Mouse (Mus musculus) stomach, embryonic 16.5 days (tissue): ENCODE measurements around the gene Stap2. TPM values are rescaled to one million over a fixed set of nuclear protein-coding genes. Genes with fewer than 3 reads are reported as not detected.

Experiments
- ATAC-seq: fragments of 200-750 bp; cut with Nextera tagmentation; 2 replicates; pipeline ENCODE4 v1.8.0; 2017; ENCODE audit warnings: moderate number of reproducible peaks, moderate TSS enrichment; ENCODE audit not compliant: insufficient read depth, low FRiP score
- H3K27ac ChIP-seq: fragments of 300-500 bp; sonication (generic); 2 replicates; pipeline ENCODE4 v1.5.1; 2014; ENCODE audit warnings: low read length
- H3K27me3 ChIP-seq: fragments of 300-500 bp; sonication (generic); 2 replicates; pipeline ENCODE4 v1.6.1; 2014; ENCODE audit warnings: low read length, control low read depth, mixed read lengths; ENCODE audit not compliant: control insufficient read depth, insufficient read depth
- H3K36me3 ChIP-seq: fragments of 300-500 bp; sonication (generic); 2 replicates; pipeline ENCODE4 v1.6.1; 2014; ENCODE audit warnings: low read length; ENCODE audit not compliant: control insufficient read depth, insufficient read depth
- H3K4me1 ChIP-seq: fragments of 300-500 bp; sonication (generic); 2 replicates; pipeline ENCODE4 v1.6.1; 2014; ENCODE audit warnings: low read length, control low read depth, mixed read lengths; ENCODE audit not compliant: control insufficient read depth, insufficient read depth
- H3K4me2 ChIP-seq: fragments of 300-500 bp; sonication (generic); 2 replicates; pipeline ENCODE4 v1.6.1; 2014; ENCODE audit warnings: low read depth, low read length, mixed read lengths
- H3K4me3 ChIP-seq: fragments of 300-500 bp; sonication (generic); replicated peaks from 2 replicates; pipeline ENCODE4 v1.5.1; 2014; ENCODE audit warnings: mild to moderate bottlenecking, low read length
- H3K9ac ChIP-seq: fragments of 300-500 bp; sonication (generic); 2 replicates; pipeline ENCODE4 v1.6.1; 2014; ENCODE audit warnings: low read length
- H3K9me3 ChIP-seq: fragments of 300-500 bp; sonication (generic); replicated peaks from 2 replicates; pipeline ENCODE4 v1.6.1; 2016; ENCODE audit warnings: low read length, control low read depth; ENCODE audit not compliant: control insufficient read depth
- WGBS: fragments of 180-500 bp; shearing (Covaris S2); extraction: QIAGEN DNeasy Blood & Tissue Kit; methylation state at CpG from one replicate; pipeline ENCODE4 v1.1.7; 2014; 5-methylcytosine and 5-hydroxymethylcytosine counted together
- polyA plus RNA-seq: library from polyadenylated mRNA; unstranded; fragments of >200 nt; fragmentation: Nextera tagmentation; extraction: Ambion mirVana; gene quantifications from 2 replicates; pipeline ENCODE4 v1.2.1, GENCODE M21; 2015

Gene Stap2
- polyA plus RNA-seq, 1 experiment from 2014 or later, result 41.2 TPM

- no peak for ATAC-seq
- H3K27ac ChIP-seq, result no peak overlapping the region
- H3K4me2 ChIP-seq, result no peak overlapping the region
- H3K4me3 ChIP-seq, result no peak overlapping the region
- no peaks in the 10 kb centered on the region for H3K27me3 ChIP-seq
- H3K4me1 ChIP-seq, result peaks cover 7% of the 10 kb centered on the region
- WGBS, result 80% methylated on average over 4 of the region's 4 CpGs
- H3K9me3 ChIP-seq, result no peaks in the 10 kb centered on the region
- peaks cover 15% of the 10 kb centered on the region for H3K36me3 ChIP-seq
- no peak overlapping the region for H3K9ac ChIP-seq
Measured at GRCm38 (mm10) chr17:56021161-56021910, 16.0 kb upstream of the Stap2 start.

GRCm38 (mm10) chr17:56020400-56021084 is 15.2 kb upstream of the Stap2 start:
- H3K4me2 ChIP-seq, result no peak overlapping the region
- no peak overlapping the region for H3K9ac ChIP-seq
- peaks cover 23% of the 10 kb centered on the region for H3K36me3 ChIP-seq
- H3K4me3 ChIP-seq, result no peak overlapping the region
- H3K27ac ChIP-seq, result no peak overlapping the region
- no peaks in the 10 kb centered on the region for H3K9me3 ChIP-seq
- H3K4me1 ChIP-seq, result peaks cover 7% of the 10 kb centered on the region
- WGBS, result 88% methylated on average over 6 of the region's 6 CpGs
- no peaks in the 10 kb centered on the region for H3K27me3 ChIP-seq
- no peak for ATAC-seq

GRCm38 (mm10) chr17:56018347-56019131 is 13.2 kb upstream of the Stap2 start:
- peak; percentile 37; the same call in 1 of the 2 replicates for ATAC-seq
- no peak overlapping the region for H3K9ac ChIP-seq
- 72% methylated on average over 20 of the region's 20 CpGs for WGBS
- no peaks in the 10 kb centered on the region for H3K27me3 ChIP-seq
- no peak overlapping the region for H3K4me2 ChIP-seq
- H3K27ac ChIP-seq, result no peak overlapping the region
- H3K36me3 ChIP-seq, result peaks cover 27% of the 10 kb centered on the region
- no peaks in the 10 kb centered on the region for H3K9me3 ChIP-seq
- H3K4me1 ChIP-seq, result peaks cover 4% of the 10 kb centered on the region; the same call in 1 of the 2 replicates
- no peak overlapping the region for H3K4me3 ChIP-seq

- H3K4me2 ChIP-seq, result no peak overlapping the region
- peaks cover 33% of the 10 kb centered on the region for H3K36me3 ChIP-seq
- no peaks in the 10 kb centered on the region for H3K9me3 ChIP-seq
- WGBS, result 91% methylated on average over 7 of the region's 7 CpGs
- H3K27me3 ChIP-seq, result no peaks in the 10 kb centered on the region
- no peak overlapping the region for H3K4me3 ChIP-seq
- no peak overlapping the region for H3K9ac ChIP-seq
- H3K4me1 ChIP-seq, result peaks cover 2% of the 10 kb centered on the region; the same call in 1 of the 2 replicates
- no peak for ATAC-seq
- H3K27ac ChIP-seq, result no peak overlapping the region
Measured at GRCm38 (mm10) chr17:56017848-56018247, 12.5 kb upstream of the Stap2 start.

DNA sequence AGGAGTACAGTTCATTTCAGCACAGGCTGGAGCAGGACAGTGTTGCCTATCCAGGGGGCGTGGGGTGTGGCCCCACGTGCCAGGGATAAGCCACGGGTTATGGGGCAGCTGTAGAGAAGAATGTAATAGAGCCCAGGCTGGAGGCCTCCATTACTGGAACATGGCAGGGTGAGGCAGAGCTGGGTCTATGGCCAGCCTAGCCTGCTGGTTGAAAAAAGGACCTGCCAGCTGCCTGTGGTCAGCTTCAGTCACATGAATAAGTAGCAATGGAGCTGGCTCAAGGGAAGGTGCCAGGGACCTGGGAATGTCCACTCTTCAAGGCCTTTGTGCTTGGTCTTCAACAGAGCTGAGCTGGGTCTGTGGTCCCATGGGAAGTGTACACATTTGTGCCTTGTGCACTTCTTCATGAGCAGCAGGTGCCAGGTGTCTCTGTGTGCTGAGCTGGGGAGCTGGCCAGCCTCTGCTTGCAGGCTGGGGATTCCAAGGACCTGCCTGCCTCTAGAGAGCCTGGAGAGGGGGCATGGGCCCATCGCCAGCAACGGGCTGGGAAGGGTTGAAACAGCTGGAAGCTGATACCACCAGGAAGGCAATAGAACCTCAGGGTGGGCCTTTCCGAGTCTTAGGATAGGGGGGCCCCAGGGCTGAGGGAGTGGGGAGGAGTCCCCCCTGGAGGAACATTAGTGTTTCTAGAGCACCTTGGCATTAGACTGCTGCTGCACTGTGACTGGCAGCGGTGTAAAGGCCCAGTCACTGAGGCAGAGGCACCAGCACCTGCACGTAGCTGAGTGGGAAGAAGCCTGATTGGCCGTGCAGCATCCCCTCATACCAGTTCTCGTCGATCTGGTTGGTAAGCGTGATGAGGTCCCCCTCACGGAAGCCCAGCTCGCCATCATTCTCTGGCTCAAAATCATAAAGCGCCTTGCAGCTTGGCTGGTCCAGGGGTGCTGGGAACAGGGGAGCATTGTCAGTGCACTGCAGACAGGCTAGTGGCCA is 11.7 kb upstream of the Stap2 start:
- peaks cover 2% of the 10 kb centered on the region; the same call in 1 of the 2 replicates for H3K4me1 ChIP-seq
- peaks cover 34% of the 10 kb centered on the region for H3K36me3 ChIP-seq
- H3K27me3 ChIP-seq, result no peaks in the 10 kb centered on the region
- H3K9me3 ChIP-seq, result no peaks in the 10 kb centered on the region
- no peak for ATAC-seq
- H3K27ac ChIP-seq, result no peak overlapping the region; the same call in 1 of the 2 replicates
- 76% methylated on average over 15 of the region's 15 CpGs for WGBS
- no peak overlapping the region for H3K4me3 ChIP-seq
- no peak overlapping the region for H3K9ac ChIP-seq
- no peak overlapping the region for H3K4me2 ChIP-seq

GRCm38 (mm10) chr17:56016382-56016781 is 11.0 kb upstream of the Stap2 start:
- no peak for ATAC-seq
- H3K27me3 ChIP-seq, result no peaks in the 10 kb centered on the region
- no peak overlapping the region for H3K27ac ChIP-seq
- no peaks in the 10 kb centered on the region for H3K4me1 ChIP-seq
- 84% methylated on average over 8 of the region's 8 CpGs for WGBS
- H3K4me3 ChIP-seq, result no peak overlapping the region
- peaks cover 41% of the 10 kb centered on the region for H3K36me3 ChIP-seq
- H3K9me3 ChIP-seq, result no peaks in the 10 kb centered on the region
- no peak overlapping the region for H3K4me2 ChIP-seq
- H3K9ac ChIP-seq, result no peak overlapping the region

GRCm38 (mm10) chr17:56015293-56015692 is 9.9 kb upstream of the Stap2 start:
- Histone ChIP-seq H3K4me2 (no peak overlapping the region), H3K9me3 (no peaks in the 10 kb centered on the region), H3K27ac (no peak overlapping the region), H3K9ac (no peak overlapping the region), H3K27me3 (no peaks in the 10 kb centered on the region), H3K4me3 (no peak overlapping the region), H3K4me1 (peaks cover 7% of the 10 kb centered on the region), H3K36me3 (peaks cover 43% of the 10 kb centered on the region)
- ATAC-seq, result no peak
- 89% methylated on average over 9 of the region's 9 CpGs for WGBS

DNA sequence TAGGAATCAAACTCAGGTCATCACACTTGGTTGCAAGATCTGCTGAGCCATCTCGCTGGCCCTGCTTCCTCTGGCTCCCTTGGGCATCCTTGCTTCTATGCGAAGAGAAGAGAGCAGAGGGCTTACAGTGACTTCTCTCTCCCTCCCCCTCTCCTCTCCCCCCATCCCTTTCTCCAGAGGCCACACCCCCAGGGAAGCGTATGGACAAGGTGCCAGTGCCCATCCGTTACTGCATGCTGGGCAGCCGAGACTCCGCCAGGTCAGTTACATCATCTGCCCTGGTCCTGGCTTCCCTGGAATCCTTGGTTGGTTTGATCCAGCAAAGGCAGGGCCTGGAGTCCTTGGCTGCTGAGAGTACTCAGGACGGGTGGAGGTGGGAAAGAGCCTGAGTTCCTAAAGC is 6.1 kb upstream of the Stap2 start:
- Histone ChIP-seq H3K9ac (no peak overlapping the region), H3K4me2 (no peak overlapping the region), H3K36me3 (peaks cover 29% of the 10 kb centered on the region), H3K27ac (no peak overlapping the region), H3K4me1 (peaks cover 21% of the 10 kb centered on the region), H3K9me3 (no peaks in the 10 kb centered on the region), H3K27me3 (no peaks in the 10 kb centered on the region), H3K4me3 (no peak overlapping the region)
- no peak for ATAC-seq
- 86% methylated on average over 7 of the region's 7 CpGs for WGBS
